Mouse (Mus musculus): ENCODE results near the gene Pde8a. TPM values are rescaled to one million over a fixed set of nuclear protein-coding genes. Genes with fewer than 3 reads are reported as not detected.

The Pde8a gene
- total and polyA plus RNA-seq, 2 experiments from 2014 or later = 1.8 to 2.1 TPM

DNA sequence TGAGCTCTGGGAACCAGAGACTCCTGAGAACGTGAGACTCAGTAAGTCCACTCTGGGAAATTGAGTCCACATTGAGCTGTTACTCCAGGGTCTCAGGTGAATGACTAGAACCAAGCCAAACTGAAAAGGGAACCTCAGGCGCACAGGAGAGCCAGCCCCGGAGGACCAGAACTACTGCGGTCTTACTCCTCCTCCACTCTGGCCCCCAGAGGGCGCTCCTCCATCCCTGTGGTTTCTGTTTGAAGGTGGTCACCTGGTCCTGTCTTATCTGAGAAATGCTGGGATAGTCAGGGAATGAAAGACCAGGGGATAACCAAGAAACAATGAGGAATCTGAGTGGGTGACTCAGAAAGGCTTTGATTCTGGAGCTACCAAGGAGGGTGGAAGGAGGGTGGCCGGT, 4.5 kb upstream of the Pde8a start:
- ATAC-seq = no peak
- Histone ChIP-seq H3K27me3 (ENCODE audit: insufficient read depth, low read length) (peaks cover 28% of the 10 kb centered on the region; the same call in 1 of the 2 replicates), H3K9me3 (ENCODE audit: low read length) (no peaks in the 10 kb centered on the region), H3K9ac (replicated peaks; ENCODE audit: low read length) (no peak overlapping the region), H3K4me1 (ENCODE audit: insufficient read depth, low read length) (peaks cover 4% of the 10 kb centered on the region; the same call in 1 of the 2 replicates), H3K27ac (no peak overlapping the region), H3K4me3 (ENCODE audit: low read length) (no peak overlapping the region), H3K4me2 (ENCODE audit: low read depth, low read length) (no peak overlapping the region), H3K36me3 (ENCODE audit: insufficient read depth, low read length) (no peaks in the 10 kb centered on the region)
- DNase-seq (ENCODE audit: low spot score) = peak; percentile 51
- TF ChIP-seq CTCF (IDR thresholded peaks at IDR 0.05; ENCODE audit: low read depth) = peak; percentile 67
- WGBS = 21% methylated on average over 6 of the region's 6 CpGs

DNA sequence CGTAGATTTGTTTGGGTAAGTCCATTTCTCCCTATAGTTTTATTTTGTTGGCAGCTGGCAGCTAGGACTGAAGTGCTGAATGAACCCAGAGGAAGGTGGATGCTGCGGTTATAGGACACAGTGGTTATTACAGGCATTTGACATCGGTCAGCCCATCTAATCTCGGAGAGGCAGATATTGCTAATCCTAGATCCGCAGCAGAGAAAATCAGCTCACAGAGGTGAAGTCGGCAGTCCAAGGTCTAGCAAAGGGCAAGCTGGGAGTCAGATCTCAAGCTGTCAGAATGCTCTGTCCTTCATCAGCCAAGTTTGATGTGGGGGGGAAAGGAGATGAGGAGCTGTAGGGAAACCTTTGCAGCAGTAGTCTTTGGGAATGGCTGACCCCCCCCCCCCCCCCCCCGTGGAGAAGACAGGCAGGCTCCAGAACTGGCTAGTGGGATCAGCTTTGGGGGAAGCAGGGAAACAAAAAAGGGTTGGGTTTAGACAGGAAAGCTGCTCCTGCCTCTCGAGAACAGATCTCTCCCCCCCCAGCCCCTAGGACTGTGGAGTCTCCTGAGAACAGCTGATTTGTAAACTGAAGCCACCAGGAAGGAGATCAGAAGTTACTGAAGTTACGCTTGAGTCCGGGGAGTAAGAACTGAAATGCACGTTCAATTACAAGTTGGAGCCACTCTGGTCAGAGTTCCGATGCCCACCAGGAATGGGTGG, 3.3 kb upstream of the Pde8a start:
- WGBS = 54% methylated on average over 12 of the region's 12 CpGs
- H3K9me3 ChIP-seq (ENCODE audit: low read length) = no peaks in the 10 kb centered on the region
- no peak for TF ChIP-seq CTCF (IDR thresholded peaks at IDR 0.05; ENCODE audit: low read depth)
- H3K36me3 ChIP-seq (ENCODE audit: insufficient read depth, low read length) = no peaks in the 10 kb centered on the region
- H3K27ac ChIP-seq = no peak overlapping the region
- ATAC-seq = no peak
- no peak overlapping the region for H3K4me2 ChIP-seq (ENCODE audit: low read depth, low read length)
- peaks cover 4% of the 10 kb centered on the region; the same call in 1 of the 2 replicates for H3K4me1 ChIP-seq (ENCODE audit: insufficient read depth, low read length)
- no peak for DNase-seq (ENCODE audit: low spot score)
- peaks cover 38% of the 10 kb centered on the region; the same call in 1 of the 2 replicates for H3K27me3 ChIP-seq (ENCODE audit: insufficient read depth, low read length)
- H3K9ac ChIP-seq (replicated peaks; ENCODE audit: low read length) = no peak overlapping the region
- H3K4me3 ChIP-seq (ENCODE audit: low read length) = no peak overlapping the region

DNA sequence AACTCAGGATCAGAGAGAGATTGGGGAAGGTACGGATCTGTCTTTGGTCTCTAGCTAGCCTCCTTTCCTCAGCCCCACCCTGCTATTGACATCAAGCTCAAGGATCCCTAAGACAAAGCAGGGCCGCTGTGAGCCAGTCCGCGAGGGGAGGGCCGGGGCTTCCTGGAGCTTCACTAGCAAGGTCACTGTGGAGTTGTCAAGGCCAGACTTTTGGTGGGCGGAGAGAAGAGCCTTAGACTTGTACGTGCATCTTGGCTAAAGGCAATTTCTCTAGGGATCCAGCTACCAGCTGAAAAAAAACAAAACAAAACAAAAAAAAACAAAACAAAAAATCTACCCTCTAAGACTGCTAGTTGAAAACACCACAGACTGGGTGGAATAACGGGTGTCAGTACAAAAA, 1.6 kb upstream of the Pde8a start:
- peaks cover 44% of the 10 kb centered on the region for H3K27me3 ChIP-seq (ENCODE audit: insufficient read depth, low read length)
- H3K36me3 ChIP-seq (ENCODE audit: insufficient read depth, low read length) = no peaks in the 10 kb centered on the region
- no peaks in the 10 kb centered on the region for H3K9me3 ChIP-seq (ENCODE audit: low read length)
- H3K4me2 ChIP-seq (ENCODE audit: low read depth, low read length) = peak overlapping the region; percentile 51; the same call in 1 of the 2 replicates
- ATAC-seq (no peak), DNase-seq (ENCODE audit: low spot score) (no peak)
- no peak overlapping the region for H3K27ac ChIP-seq
- 7% methylated on average over 8 of the region's 8 CpGs for WGBS
- TF ChIP-seq CTCF (IDR thresholded peaks at IDR 0.05; ENCODE audit: low read depth) = no peak
- H3K4me3 ChIP-seq (ENCODE audit: low read length) = no peak overlapping the region
- peaks cover 4% of the 10 kb centered on the region; the same call in 1 of the 2 replicates for H3K4me1 ChIP-seq (ENCODE audit: insufficient read depth, low read length)
- no peak overlapping the region for H3K9ac ChIP-seq (replicated peaks; ENCODE audit: low read length)

DNA sequence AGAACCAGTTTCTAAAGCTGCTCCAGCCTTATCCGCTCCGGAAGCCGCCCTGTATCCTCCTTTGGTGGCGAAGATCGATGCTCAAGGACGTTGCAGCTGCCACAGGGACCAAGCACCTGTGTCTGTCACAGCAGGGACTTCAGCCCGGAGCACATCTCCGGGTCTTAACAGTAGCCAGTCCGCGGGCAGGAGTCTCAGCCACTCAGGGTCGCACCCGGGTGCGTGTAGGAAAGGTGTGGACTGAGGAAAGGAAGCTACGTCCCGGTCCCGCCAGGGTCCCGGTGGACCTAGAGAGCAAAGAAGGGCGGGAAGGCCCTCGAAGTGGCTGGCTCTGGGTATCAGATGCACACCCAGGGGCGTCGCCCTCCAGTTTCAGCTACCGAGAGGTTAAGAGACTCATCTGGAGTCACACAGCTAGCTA, 1.1 kb upstream of the Pde8a start:
- Histone ChIP-seq H3K4me2 (ENCODE audit: low read depth, low read length) (peak overlapping the region; percentile 51), H3K27me3 (ENCODE audit: insufficient read depth, low read length) (peaks cover 44% of the 10 kb centered on the region), H3K27ac (peak overlapping the region; percentile 64; the same call in 1 of the 2 replicates)

DNA sequence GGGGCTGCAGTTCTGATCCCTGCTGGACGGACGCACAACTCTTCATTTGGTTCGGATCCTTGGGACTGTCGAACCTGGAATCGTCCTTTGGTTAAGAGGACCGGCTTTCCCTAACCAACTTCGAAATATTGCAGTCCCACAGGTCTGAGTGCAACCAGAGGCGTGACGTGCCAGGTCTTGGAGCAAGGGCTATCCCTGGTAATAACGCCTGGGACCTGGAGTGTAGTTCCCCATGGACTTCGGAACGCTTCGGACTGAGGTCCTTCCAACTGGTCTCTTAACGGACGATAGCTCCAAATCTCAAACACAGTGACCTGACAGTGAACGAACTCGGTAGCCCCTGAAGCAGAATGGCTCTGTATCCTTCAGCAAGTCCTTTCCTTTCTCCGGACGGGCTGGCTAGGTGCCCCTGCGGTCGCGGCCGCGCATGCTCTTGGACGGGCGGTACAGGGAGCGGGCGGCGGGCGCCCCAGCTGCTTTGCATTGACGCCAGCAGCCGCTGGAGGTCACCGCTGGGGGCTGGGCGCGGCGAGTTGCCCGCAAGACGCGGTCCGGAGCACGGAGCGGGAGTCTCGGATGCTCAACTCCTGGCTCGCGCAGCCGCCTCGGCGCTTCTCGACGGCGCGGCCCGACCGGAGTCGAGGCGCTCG, 574 bp upstream of the Pde8a start:
- Histone ChIP-seq H3K27ac (peak overlapping the region; percentile 64; the same call in 1 of the 2 replicates), H3K27me3 (ENCODE audit: insufficient read depth, low read length) (peaks cover 44% of the 10 kb centered on the region), H3K9me3 (ENCODE audit: low read length) (no peaks in the 10 kb centered on the region), H3K4me1 (ENCODE audit: insufficient read depth, low read length) (peaks cover 4% of the 10 kb centered on the region; the same call in 1 of the 2 replicates), H3K36me3 (ENCODE audit: insufficient read depth, low read length) (no peaks in the 10 kb centered on the region), H3K9ac (replicated peaks; ENCODE audit: low read length) (peak overlapping the region; percentile 43; the same call in 1 of the 2 replicates), H3K4me3 (ENCODE audit: low read length) (peak overlapping the region; percentile 43), H3K4me2 (ENCODE audit: low read depth, low read length) (peak overlapping the region; percentile 51)
- ATAC-seq (peak; percentile 84), DNase-seq (ENCODE audit: low spot score) (peak; percentile 88)
- WGBS = under 1% methylated on average over 54 of the region's 57 CpGs
- no peak; the same call in none of the 2 replicates for TF ChIP-seq CTCF (IDR thresholded peaks at IDR 0.05; ENCODE audit: low read depth)

More for the DNA sequence above, 1.1 kb upstream of the Pde8a start:
- no peak for TF ChIP-seq CTCF (IDR thresholded peaks at IDR 0.05; ENCODE audit: low read depth)
- WGBS = 2% methylated on average over 22 of the region's 22 CpGs
- Histone ChIP-seq H3K9ac (replicated peaks; ENCODE audit: low read length) (no peak overlapping the region; the same call in 1 of the 2 replicates), H3K4me1 (ENCODE audit: insufficient read depth, low read length) (peaks cover 4% of the 10 kb centered on the region; the same call in 1 of the 2 replicates), H3K4me3 (ENCODE audit: low read length) (peak overlapping the region; percentile 43), H3K36me3 (ENCODE audit: insufficient read depth, low read length) (no peaks in the 10 kb centered on the region), H3K9me3 (ENCODE audit: low read length) (no peaks in the 10 kb centered on the region)
- DNase-seq (ENCODE audit: low spot score) (peak; percentile 43), ATAC-seq (no peak)

DNA sequence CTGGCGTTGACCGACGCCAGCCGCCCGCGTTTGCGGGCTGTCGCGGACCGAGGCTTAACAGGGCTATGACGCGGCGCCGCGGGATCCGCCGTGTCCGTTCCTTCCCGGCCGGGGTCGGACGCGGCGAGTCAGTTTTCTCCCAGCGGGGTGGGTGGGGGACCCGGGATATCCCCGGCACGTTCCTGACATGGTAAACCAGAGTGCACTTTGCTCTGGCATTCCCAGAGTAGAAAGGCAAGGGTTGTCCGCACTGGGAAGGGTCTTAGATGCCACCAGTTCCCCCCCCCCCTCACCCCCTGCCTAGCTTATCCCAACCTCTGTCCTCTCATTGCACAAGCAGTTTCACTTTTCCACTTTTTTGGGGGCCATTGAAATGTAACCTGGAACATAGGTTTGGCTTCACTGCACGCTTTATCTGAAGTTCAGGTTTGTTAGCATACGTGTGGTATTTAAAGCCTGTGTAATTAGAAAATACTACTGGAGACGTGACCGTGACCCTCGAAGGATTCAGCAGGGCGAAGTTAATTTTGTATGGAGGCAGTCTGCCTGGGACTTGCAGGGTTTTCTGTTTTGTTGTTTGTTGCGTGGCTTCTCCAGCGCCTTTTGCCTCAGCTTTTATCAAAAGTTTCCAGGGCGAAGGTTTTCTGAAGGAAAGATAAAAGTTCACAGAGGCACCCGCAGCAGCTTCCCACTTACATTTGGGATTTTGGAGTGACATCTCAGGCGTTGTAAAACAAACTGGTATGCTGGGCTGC, 934 bp downstream of the Pde8a start:
- H3K27me3 ChIP-seq (ENCODE audit: insufficient read depth, low read length) = peaks cover 44% of the 10 kb centered on the region
- H3K4me2 ChIP-seq (ENCODE audit: low read depth, low read length) = peak overlapping the region; percentile 51
- TF ChIP-seq CTCF (IDR thresholded peaks at IDR 0.05; ENCODE audit: low read depth) = no peak
- ATAC-seq (0 out of 2 replicates have a peak, but pooled peaks have one; percentile 10), DNase-seq (ENCODE audit: low spot score) (no peak)
- H3K9ac ChIP-seq (replicated peaks; ENCODE audit: low read length) = peak overlapping the region; percentile 43
- no peak overlapping the region for H3K27ac ChIP-seq
- H3K4me1 ChIP-seq (ENCODE audit: insufficient read depth, low read length) = peaks cover 4% of the 10 kb centered on the region; the same call in 1 of the 2 replicates
- peak overlapping the region; percentile 43 for H3K4me3 ChIP-seq (ENCODE audit: low read length)
- no peaks in the 10 kb centered on the region for H3K36me3 ChIP-seq (ENCODE audit: insufficient read depth, low read length)
- no peaks in the 10 kb centered on the region for H3K9me3 ChIP-seq (ENCODE audit: low read length)
- 6% methylated on average over 40 of the region's 40 CpGs for WGBS

Data from hindbrain, postnatal 0 days (tissue).